Mouse (Mus musculus) CD4-positive, CD25-positive, alpha-beta regulatory T cell (primary cell): ENCODE results near the gene Prkci. TPM values are rescaled to one million over a fixed set of nuclear protein-coding genes. Genes with fewer than 3 reads are reported as not detected.

Experiments used
- polyA plus RNA-seq: library from polyadenylated mRNA; unstranded; fragments of 100-300 nt; shearing (Covaris generic); gene quantifications from one replicate; pipeline ENCODE4 v1.2.1, GENCODE M21; 2017

Prkci gene
- polyA plus RNA-seq: 13.8 TPM

DNA sequence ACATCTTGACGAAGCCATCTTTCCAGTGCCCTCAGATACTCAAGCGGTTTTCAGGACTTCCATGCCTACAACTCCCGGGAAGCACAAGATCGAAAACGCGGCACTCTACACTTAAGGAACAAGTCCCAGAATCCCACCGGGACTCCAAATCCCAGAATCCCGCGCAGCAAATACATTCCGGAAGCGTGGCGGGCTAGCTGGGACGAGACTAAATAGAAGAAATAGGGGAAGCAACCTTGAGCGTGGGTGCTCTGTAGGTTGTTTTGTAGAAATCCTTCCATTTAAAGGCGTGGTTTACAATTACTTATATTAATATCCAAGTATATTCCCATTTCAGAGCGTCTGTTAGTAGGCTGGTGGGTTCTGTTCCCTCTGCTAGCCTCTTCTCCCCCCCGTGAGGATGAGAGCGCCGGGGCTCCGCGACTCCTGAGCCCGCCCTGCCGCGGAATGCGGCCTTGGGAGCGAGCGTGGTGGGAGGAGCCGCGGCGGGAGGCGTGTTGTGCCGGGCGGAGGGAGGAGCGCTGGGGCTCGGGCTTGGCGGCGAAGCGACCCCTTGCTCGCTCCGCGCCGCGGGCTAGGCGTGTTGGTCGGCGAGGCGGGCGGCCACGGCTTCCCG lies at the start of gene Prkci:
TSS of gene Prkci (plus strand) at position 465 of the 616 bp plus-strand sequence.

DNA sequence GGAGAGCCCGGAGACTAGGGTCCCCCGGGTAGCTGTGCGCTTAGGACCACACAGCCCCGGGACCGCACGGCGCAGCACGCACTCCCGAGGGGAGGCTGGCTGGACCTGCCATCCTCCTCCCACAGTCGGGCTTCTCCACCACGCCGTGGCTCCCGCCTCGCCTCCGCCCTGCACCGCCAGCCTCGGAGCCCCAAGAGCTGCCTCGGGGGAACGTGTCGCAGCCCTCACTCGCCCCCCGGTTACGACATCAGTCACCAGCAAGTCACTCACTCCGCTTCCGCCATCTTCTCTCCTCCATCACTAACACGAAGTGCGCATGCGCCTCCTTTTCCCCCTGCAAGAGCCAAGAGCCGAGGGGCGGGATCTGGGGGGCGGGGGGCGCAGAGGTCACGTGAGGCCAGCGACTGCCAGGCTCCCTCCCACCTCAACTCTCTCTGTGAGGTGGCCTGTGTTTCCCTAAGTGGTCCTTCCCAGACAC lies 26.4 kb upstream of the Prkci start, which contains the start of gene Phc3:
TSS of gene Phc3 (minus strand) at position 312 of the 478 bp plus-strand sequence.

DNA sequence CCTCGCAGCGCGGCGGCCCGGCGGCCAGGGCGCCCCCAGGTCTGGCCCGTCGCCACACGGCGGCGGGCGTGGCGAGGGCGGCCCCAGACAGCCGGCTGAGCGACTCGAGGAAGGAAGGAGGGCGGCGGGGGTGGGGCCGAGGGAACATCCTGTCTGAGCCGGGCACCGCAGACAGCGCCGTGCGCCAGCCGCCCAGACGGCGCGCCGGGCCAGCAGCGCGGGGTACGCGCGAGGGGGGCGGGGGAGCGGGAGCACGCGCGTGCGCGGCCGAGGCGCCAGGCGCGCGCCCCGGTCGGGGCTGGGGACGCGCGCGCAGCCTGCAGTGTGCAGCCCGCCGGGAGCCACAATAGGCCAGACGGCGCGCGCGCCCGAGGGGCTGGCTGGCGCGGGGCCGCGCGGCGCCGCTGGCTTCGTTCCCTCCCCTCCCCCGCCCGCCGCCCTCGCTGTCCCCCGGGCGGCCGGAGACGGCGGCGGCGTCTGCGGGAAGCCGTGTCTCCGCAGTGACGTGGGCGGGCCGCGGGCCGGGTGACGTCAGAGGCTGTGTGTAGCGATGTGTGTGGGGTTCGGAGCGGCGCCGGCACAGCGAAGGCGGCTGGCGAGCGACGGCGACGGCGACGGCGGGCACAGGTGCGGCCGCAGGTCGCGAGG lies 99.1 kb downstream of the Prkci start, which contains the start of gene Skil:
TSS of gene Skil (plus strand) at position 528 of the 648 bp plus-strand sequence.

Other genes starting within 250 kb of the Prkci start
- not detected for gene Samd7, start 249.5 kb upstream of the Prkci start, polyA plus RNA-seq
- 69.0 TPM for gene Sec62, start 202.9 kb upstream of the Prkci start, polyA plus RNA-seq
- 3.4 TPM for gene Gpr160, start 139.8 kb upstream of the Prkci start, polyA plus RNA-seq
- 32.2 TPM for gene Phc3, start 26.3 kb upstream of the Prkci start, polyA plus RNA-seq
- gene Skil, start 99.3 kb downstream of the Prkci start, polyA plus RNA-seq: 72.3 TPM
- not detected for gene Cldn11, start 154.2 kb downstream of the Prkci start, polyA plus RNA-seq